Mouse (Mus musculus) 416B (cell line): ENCODE data around the gene Postn.

ENCODE experiments used
- DNase-seq: peaks from one replicate; pipeline ENCODE4 v3.0.0; 2011; ENCODE audit warnings: low read depth

The Postn gene

DNA sequence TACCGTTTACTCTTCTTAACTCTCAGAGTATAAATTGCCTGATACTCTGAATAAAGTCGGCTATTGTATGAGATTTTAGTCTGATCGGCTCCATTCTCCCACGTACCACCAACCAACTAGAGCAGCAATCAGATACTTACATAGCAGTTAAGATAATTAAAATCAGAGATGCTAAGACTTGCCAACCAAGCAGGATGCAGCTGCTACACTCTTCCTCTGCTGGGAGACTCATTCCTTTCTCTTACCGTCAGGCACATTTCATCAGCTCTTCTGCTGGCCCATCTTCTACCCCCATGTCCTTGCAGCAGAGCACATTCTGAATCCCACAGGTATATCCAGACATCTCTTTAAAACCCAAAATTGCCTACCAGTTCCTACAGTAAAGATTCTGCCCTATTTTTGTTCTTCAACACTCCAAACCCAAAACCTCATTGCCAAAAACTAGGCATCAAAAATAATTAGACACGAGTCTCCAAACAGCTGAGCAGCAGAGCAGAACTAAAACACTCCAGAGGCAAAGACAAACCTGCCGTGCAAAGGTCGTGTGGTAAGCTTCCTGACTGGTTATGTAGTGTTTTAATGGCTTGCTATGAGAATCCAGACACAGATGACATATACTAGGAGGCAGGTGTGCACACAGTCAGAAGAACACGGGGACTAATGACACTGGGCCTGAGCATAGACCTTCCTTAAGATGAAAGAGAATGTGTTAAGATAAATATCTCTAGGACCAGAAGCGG lies 59.5 kb downstream of the Postn start:
- no peak for DNase-seq

DNA sequence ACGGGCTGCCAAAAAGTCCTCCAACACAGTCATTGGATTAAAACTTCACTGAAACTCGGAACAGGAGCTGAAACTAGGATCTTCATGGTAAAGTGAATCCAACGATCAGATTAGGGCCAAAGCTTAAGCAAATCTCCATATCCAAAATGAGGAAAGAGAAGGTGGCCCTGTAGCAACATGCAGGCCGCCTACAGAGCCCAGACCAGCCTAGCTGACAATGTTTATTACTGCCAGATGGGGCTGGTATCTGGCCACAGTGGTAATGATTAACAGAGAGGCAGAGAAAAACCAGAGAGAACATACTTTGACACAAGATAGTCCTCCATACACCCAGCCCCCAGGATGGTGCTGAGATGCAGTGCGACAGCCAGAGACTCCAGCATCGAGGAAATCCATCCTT lies 60.1 kb downstream of the Postn start:
- no peak for DNase-seq

GRCm38 (mm10) chr3:54421666-54422065 lies 60.8 kb downstream of the Postn start:
- DNase-seq = peak; percentile 4

- DNase-seq = no peak
Observed at GRCm38 (mm10) chr3:54424146-54424545, 63.2 kb downstream of the Postn start.

DNA sequence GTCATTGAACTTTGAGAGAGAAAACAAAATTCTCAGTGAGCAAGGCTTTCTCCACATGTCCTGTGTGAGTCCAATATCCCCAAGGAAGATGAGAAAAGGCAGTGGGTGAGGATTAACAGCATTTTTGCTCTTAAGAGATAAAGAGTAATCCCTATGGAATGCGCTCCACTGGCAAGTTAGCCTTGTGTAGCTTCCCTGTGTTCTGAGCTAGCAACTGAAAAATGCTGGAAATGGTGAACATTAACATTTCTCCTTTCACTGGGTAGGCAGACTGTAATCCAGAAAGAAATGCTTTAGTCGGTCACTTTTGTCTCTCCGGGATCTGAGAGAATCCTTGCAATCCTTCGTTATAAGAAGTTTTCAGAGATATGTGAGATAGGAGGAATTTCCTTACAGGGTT lies 70.8 kb downstream of the Postn start:
- no peak for DNase-seq

DNA sequence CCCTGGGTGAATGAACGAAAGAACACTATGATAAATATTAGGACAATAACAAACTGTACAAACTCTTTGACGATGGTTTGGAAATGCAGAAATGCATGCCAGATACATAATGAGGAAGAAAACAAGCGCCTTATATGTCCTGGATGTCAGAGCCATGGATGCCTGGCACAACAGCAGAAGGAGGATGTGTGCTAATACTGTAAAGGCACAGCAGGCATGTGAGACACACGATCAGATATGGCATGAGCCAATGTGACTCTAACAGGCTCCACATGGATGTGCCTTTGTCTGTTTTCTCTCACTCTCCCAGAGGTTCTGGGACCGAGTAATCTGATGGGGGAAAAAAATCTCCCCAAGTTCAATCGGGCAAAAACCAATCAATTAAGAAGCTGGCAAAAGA lies 71.3 kb downstream of the Postn start:
- DNase-seq = no peak

GRCm38 (mm10) chr3:54432605-54433004 lies 71.7 kb downstream of the Postn start:
- no peak for DNase-seq

DNA sequence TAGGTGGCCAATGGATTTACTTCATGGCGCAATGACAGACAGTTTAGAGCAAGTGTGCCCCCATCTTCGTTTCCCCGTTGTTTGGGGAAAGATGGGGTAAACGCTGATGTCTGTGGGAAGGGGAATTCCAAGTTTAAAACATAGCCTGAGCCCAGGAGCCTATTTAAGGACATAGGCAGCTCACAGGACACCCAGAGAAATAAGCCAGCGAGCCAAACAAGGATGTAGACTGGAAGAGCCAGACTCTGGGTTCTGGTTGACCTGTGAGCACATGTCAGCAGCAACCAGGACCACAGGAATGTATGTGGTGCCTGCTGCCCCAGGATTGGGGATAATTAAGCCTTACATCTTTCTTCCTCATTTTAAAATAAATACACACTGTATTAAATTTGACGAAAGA lies 73.7 kb downstream of the Postn start:
- no peak for DNase-seq

DNA sequence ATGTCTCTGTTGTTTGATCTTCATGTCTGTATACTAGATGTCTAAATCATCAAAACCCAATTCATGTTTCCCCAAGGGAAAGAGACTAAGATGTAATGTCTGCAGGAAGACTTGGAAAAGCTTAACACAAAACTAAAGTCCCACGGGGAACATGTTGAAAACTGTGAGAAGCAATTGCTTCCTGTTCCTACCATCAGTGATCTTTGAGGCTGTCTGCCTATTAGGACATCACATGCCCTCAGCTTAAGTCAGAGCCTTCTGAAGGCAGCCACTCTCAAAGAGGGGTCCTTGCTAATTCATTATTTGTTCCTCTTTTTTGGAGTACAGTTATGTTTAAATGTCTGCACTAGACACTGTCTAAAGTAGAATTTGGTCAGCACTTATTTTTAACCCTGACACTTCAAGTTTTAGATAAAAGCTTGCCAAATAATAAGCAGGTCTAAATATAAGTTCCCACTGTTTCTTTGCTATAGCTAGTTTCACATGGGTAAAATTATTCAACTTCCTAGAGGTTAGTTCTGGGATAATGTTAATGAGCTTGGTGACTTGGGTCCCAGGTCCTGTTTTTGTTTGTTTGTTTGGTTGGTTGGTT lies 75.6 kb downstream of the Postn start:
- no peak for DNase-seq
